Mouse (Mus musculus): ENCODE results near the gene Chst8. TPM values are rescaled to one million over a fixed set of nuclear protein-coding genes. Genes with fewer than 3 reads are reported as not detected.

Chst8 gene
- polyA plus RNA-seq (2012; rRNA removed; ENCODE audit: low replicate concordance): 2.1 and 5.6 TPM in 2 replicates

GRCm38 (mm10) chr7:34812531-34813111, at the start of gene Chst8:
Gene Chst8 (minus strand): TSS chr7:34812711.

GRCm38 (mm10) chr7:34656632-34657031, 155.9 kb downstream of the Chst8 start, which contains the start of gene Kctd15:
Gene Kctd15 (minus strand): TSS chr7:34656732.

Other genes starting within 250 kb of the Chst8 start
- gene Kctd15, start 156.0 kb downstream of the Chst8 start, polyA plus RNA-seq (2012; rRNA removed; ENCODE audit: low replicate concordance): 19.8 and 41.4 TPM in 2 replicates
- 203 and 239 TPM in 2 replicates for gene Pepd, start 99.7 kb upstream of the Chst8 start, polyA plus RNA-seq (2012; rRNA removed; ENCODE audit: low replicate concordance)
- 6.6 and 11.0 TPM in 2 replicates for gene Cebpg, start 243.9 kb upstream of the Chst8 start, polyA plus RNA-seq (2012; rRNA removed; ENCODE audit: low replicate concordance)